Mouse (Mus musculus): Measurements from ENCODE around the gene Mpeg1. TPM values are rescaled to one million over a fixed set of nuclear protein-coding genes. Genes with fewer than 3 reads are reported as not detected.

Mpeg1 gene
- total and polyA plus RNA-seq, 2 experiments from 2014 or later, result 1.1 to 3.2 TPM

DNA sequence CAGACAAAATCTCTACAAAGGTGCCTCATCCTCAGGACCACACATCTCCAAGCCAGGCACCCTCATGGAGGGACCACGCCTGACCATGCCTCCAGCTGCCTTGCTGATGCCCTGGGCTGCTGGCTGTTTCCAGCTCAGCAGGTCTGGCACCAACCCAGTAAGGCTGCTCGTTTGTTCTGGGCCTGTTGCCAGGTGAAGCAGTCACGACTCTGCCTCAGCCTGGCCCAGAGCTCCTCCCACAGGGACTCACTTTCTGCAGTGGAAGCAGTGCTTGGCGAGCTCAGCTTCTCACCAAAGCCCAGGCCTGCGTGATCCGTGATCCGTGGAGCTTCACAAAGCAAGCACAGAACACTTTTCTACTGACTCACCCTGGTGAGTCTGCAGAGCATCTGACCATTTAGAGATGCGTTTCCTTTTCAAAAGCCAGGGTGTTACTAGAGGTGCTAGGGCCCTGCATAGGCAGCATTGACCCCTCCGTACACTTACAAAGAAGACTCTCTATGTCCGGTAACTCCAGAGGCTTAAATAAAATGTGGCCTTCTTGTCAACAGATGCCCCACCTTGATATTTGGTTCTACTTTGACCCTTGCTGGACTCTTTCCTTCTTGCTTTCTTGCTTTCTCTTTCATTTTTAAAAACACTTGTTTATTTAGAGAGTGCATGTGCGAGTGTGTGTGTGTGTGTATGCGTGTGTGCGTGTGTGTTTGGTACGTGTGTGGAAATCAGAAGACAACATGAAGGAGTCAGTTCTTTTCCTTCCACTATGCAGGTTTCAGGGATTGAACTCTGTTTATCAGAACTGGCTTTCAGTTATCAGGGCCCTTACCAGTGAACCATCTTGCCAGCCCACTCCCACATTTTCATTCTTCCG lies 15.0 kb downstream of the Mpeg1 start:
- peak overlapping the region; percentile 35; the same call in 1 of the 2 replicates for H3K27ac ChIP-seq (ENCODE audit: low read depth, low read length)
- DNase-seq, result peak; percentile 86
- H3K4me1 ChIP-seq (ENCODE audit: insufficient read depth), result no peaks in the 10 kb centered on the region
- peak; percentile 92 for ATAC-seq
- 47% methylated on average over 15 of the region's 15 CpGs for WGBS
- no peaks in the 10 kb centered on the region for H3K27me3 ChIP-seq (ENCODE audit: insufficient read depth, low read length)
- TF ChIP-seq CTCF (IDR thresholded peaks at IDR 0.05; ENCODE audit: low read depth), result no peak
- no peak overlapping the region for H3K4me2 ChIP-seq (ENCODE audit: low read depth)
- H3K9me3 ChIP-seq (ENCODE audit: low read length), result no peaks in the 10 kb centered on the region
- H3K9ac ChIP-seq, result no peak overlapping the region
- H3K36me3 ChIP-seq (ENCODE audit: insufficient read depth), result peaks cover 58% of the 10 kb centered on the region
- no peak overlapping the region for H3K4me3 ChIP-seq (ENCODE audit: low read depth, low read length)

DNA sequence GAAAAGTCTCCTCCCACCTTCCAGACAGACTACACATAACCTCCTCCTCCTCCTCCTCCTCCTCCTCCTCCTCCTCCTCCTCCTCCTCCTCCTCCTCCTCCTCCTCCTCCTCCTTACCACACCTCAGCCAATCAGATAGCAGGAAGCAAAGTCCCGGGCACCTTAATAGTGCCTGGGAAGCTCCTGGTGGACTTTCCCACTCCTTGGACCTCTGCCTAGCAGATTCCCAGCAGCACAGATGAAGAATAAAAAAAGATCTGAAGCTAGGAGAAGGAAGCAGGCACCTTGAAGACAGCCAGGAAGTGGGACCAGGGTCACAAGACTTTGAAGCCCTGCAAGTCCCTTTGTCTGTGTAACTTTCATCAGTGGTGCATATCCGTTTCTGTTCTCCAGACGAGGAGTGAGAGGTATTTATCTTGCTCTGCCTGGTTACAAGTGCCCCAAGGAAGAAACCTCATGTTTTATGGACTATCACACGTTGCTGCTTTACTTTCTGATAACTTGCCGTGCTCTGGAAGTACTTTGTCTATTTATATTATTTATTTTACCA lies 16.2 kb downstream of the Mpeg1 start:
- H3K4me3 ChIP-seq (ENCODE audit: low read depth, low read length), result no peak overlapping the region
- ATAC-seq (no peak), DNase-seq (no peak)
- no peak overlapping the region for H3K27ac ChIP-seq (ENCODE audit: low read depth, low read length)
- no peak overlapping the region for H3K9ac ChIP-seq
- H3K4me1 ChIP-seq (ENCODE audit: insufficient read depth), result no peaks in the 10 kb centered on the region
- no peak overlapping the region for H3K4me2 ChIP-seq (ENCODE audit: low read depth)
- no peaks in the 10 kb centered on the region for H3K27me3 ChIP-seq (ENCODE audit: insufficient read depth, low read length)
- peaks cover 68% of the 10 kb centered on the region for H3K36me3 ChIP-seq (ENCODE audit: insufficient read depth)
- no peak for TF ChIP-seq CTCF (IDR thresholded peaks at IDR 0.05; ENCODE audit: low read depth)
- WGBS, result 68% methylated on average over 5 of the region's 5 CpGs
- no peaks in the 10 kb centered on the region for H3K9me3 ChIP-seq (ENCODE audit: low read length)

DNA sequence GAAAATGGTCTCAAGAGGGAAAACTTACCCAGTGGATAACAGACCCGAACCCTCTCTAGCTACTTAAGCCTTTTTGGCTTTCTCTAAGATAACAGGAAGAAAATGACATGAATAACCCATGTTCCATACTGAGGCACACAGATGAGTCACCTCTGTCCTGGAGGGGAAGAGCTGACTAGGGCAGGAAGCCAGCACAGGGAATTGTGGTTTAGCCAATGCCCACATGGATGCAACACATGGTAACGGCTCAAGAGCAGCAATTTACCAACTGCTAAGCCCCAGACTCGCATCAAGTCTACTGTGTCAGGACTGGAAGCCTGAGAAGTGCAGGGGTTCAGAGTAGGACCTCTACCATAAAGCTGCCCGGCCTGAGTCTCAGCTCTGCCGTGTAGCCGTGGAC lies 17.8 kb downstream of the Mpeg1 start:
- 93% methylated on average over 6 of the region's 6 CpGs for WGBS
- peaks cover 70% of the 10 kb centered on the region for H3K36me3 ChIP-seq (ENCODE audit: insufficient read depth)

DNA sequence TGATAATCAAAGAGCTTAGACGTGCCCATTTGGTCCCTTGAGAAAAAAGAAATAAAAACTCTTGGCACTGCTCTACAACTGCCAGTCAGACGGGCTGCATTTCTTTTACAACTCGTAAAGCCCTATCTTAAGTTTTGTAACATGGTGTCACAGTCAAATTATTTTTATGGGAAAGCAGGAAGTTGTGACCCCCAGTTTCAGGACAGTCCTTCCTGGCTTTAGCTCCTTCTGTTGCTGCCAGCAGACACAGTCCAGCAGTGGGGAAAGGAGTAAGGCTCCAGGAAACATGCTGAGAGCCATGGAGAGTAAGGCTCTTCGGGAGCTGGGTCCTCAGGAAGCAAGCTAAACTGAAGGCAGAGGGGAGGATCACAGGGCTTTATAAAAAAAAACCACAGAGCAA lies 23.2 kb downstream of the Mpeg1 start:
- Histone ChIP-seq H3K27me3 (ENCODE audit: insufficient read depth, low read length) (no peaks in the 10 kb centered on the region), H3K4me1 (ENCODE audit: insufficient read depth) (no peaks in the 10 kb centered on the region), H3K9ac (no peak overlapping the region), H3K4me2 (ENCODE audit: low read depth) (no peak overlapping the region), H3K36me3 (ENCODE audit: insufficient read depth) (peaks cover 75% of the 10 kb centered on the region), H3K4me3 (ENCODE audit: low read depth, low read length) (no peak overlapping the region), H3K27ac (ENCODE audit: low read depth, low read length) (peak overlapping the region; percentile 29; the same call in 1 of the 2 replicates), H3K9me3 (ENCODE audit: low read length) (no peaks in the 10 kb centered on the region)
- no peak for TF ChIP-seq CTCF (IDR thresholded peaks at IDR 0.05; ENCODE audit: low read depth)
- WGBS, result 47% methylated on average over 4 of the region's 4 CpGs
- no peak for DNase-seq
- no peak for ATAC-seq

More for the DNA sequence above, 17.8 kb downstream of the Mpeg1 start:
- no peak for DNase-seq
- H3K4me2 ChIP-seq (ENCODE audit: low read depth), result no peak overlapping the region
- no peak overlapping the region for H3K9ac ChIP-seq
- no peaks in the 10 kb centered on the region for H3K4me1 ChIP-seq (ENCODE audit: insufficient read depth)
- H3K27ac ChIP-seq (ENCODE audit: low read depth, low read length), result no peak overlapping the region
- no peaks in the 10 kb centered on the region for H3K27me3 ChIP-seq (ENCODE audit: insufficient read depth, low read length)
- no peaks in the 10 kb centered on the region for H3K9me3 ChIP-seq (ENCODE audit: low read length)
- ATAC-seq, result no peak
- TF ChIP-seq CTCF (IDR thresholded peaks at IDR 0.05; ENCODE audit: low read depth), result no peak
- no peak overlapping the region for H3K4me3 ChIP-seq (ENCODE audit: low read depth, low read length)

DNA sequence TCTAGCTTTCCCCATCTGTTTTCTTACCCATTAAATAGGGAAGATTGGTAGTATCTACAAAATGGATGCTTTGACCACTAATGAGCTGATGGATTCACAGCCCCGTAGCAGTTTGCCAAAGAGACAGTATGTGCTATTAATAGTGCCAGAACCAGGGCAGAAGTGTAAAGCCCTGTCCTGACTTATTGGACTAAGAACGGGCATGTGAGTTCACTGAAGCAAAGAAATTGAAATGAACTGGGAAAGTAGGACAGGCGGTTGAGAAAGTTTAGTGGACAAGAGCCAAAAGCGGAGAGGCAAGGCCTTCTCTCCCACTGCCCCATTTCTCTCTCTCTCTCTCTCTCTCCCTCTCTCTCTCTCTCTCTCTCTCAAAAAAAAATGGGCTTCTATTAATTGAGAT lies 23.6 kb downstream of the Mpeg1 start:
- DNase-seq, result no peak
- 45% methylated on average over 4 of the region's 4 CpGs for WGBS
- H3K27ac ChIP-seq (ENCODE audit: low read depth, low read length), result peak overlapping the region; percentile 29; the same call in 1 of the 2 replicates

DNA sequence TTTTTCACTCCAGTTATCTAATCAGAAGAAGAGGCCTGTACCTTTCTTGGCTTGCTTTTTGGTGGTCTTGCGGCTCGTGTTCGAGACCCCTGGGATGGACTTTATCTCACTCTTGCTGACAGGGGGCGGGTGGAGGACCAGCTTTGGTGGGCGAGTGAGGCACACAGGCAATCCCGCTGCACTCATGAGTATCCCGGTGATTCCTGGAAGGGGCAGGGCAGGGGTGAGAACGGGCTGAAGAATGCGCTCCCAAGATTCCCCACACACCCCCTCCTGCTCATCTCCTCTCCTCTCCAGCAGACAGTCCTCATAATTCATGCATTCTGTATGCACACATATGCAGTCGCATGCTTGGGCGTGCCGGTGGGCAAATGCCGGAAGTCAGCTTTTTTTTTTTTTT lies 24.6 kb downstream of the Mpeg1 start:
- ATAC-seq (no peak), DNase-seq (no peak)
- WGBS, result 87% methylated on average over 13 of the region's 13 CpGs
- Histone ChIP-seq H3K4me1 (ENCODE audit: insufficient read depth) (no peaks in the 10 kb centered on the region), H3K9me3 (ENCODE audit: low read length) (no peaks in the 10 kb centered on the region), H3K27ac (ENCODE audit: low read depth, low read length) (no peak overlapping the region), H3K4me3 (ENCODE audit: low read depth, low read length) (no peak overlapping the region), H3K27me3 (ENCODE audit: insufficient read depth, low read length) (no peaks in the 10 kb centered on the region), H3K9ac (no peak overlapping the region), H3K36me3 (ENCODE audit: insufficient read depth) (peaks cover 70% of the 10 kb centered on the region), H3K4me2 (ENCODE audit: low read depth) (no peak overlapping the region)
- TF ChIP-seq CTCF (IDR thresholded peaks at IDR 0.05; ENCODE audit: low read depth), result no peak

More for the DNA sequence above, 23.6 kb downstream of the Mpeg1 start:
- Histone ChIP-seq H3K27me3 (ENCODE audit: insufficient read depth, low read length) (no peaks in the 10 kb centered on the region), H3K9me3 (ENCODE audit: low read length) (no peaks in the 10 kb centered on the region), H3K4me1 (ENCODE audit: insufficient read depth) (no peaks in the 10 kb centered on the region), H3K36me3 (ENCODE audit: insufficient read depth) (peaks cover 71% of the 10 kb centered on the region), H3K4me3 (ENCODE audit: low read depth, low read length) (no peak overlapping the region), H3K4me2 (ENCODE audit: low read depth) (no peak overlapping the region), H3K9ac (no peak overlapping the region)
- no peak for ATAC-seq
- no peak for TF ChIP-seq CTCF (IDR thresholded peaks at IDR 0.05; ENCODE audit: low read depth)

DNA sequence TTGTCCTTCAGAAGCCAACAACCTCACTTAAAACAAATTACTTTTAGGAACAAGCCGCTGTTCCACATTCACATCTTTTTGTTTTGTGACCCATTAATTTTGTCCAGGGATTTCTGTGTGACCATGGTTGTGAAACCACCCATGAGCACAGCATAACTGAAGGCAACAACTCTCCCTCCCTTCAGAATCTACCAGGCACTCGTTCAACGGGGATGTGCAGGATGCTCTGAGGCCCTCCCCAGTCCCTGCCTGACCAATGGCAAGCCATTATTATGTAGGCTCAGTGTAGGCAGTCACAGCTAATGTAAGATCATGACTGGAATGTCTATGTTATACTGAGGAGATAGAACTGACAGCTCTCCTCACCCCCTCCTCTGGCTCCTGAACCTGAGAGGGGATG lies 25.1 kb downstream of the Mpeg1 start:
- Histone ChIP-seq H3K36me3 (ENCODE audit: insufficient read depth) (peaks cover 70% of the 10 kb centered on the region), H3K27me3 (ENCODE audit: insufficient read depth, low read length) (no peaks in the 10 kb centered on the region), H3K27ac (ENCODE audit: low read depth, low read length) (no peak overlapping the region), H3K4me1 (ENCODE audit: insufficient read depth) (no peaks in the 10 kb centered on the region), H3K4me3 (ENCODE audit: low read depth, low read length) (no peak overlapping the region), H3K9me3 (ENCODE audit: low read length) (no peaks in the 10 kb centered on the region), H3K4me2 (ENCODE audit: low read depth) (no peak overlapping the region), H3K9ac (no peak overlapping the region)
- ATAC-seq (no peak), DNase-seq (no peak)
- 70% methylated on average over 3 of the region's 3 CpGs for WGBS
- TF ChIP-seq CTCF (IDR thresholded peaks at IDR 0.05; ENCODE audit: low read depth), result no peak

Measured in forebrain, postnatal 0 days (tissue).